Mouse (Mus musculus): ENCODE measurements around the gene Il17ra.

DNA sequence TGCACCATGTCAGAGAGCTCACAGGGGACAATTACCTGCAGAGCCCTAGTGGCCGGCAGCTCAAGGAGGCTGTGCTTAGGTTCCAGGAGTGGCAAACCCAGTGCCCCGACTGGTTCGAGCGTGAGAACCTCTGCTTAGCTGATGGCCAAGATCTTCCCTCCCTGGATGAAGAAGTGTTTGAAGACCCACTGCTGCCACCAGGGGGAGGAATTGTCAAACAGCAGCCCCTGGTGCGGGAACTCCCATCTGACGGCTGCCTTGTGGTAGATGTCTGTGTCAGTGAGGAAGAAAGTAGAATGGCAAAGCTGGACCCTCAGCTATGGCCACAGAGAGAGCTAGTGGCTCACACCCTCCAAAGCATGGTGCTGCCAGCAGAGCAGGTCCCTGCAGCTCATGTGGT, 18.5 kb downstream of the Il17ra start:
- no peak for TF ChIP-seq POU5F1 (IDR thresholded peaks at IDR 0.05; ENCODE audit: borderline replicate concordance, low read length)
- peak; percentile 51 for TF ChIP-seq CTCF (conservative IDR thresholded peaks at IDR 0.05; ENCODE audit: low read length)
